Mouse (Mus musculus): ENCODE data around the gene Gar1. TPM values are rescaled to one million over a fixed set of nuclear protein-coding genes. Genes with fewer than 3 reads are reported as not detected.

Gar1 gene
- polyA plus RNA-seq, 1 experiment from 2014 or later: 23.2 TPM

GRCm38 (mm10) chr3:129823293-129823692, 7.9 kb downstream of the Gar1 start:
- peak; percentile 70 for TF ChIP-seq CTCF (IDR thresholded peaks at IDR 0.05; ENCODE audit: low read depth)
- TF ChIP-seq EP300 (IDR thresholded peaks at IDR 0.05; ENCODE audit: low read depth): no peak
- no peaks in the 10 kb centered on the region for H3K9me3 ChIP-seq (ENCODE audit: low read length)
- no peak overlapping the region for H3K4me3 ChIP-seq (ENCODE audit: low read depth, low read length)
- no peak overlapping the region for H3K27ac ChIP-seq (ENCODE audit: low read depth)
- ATAC-seq (peak; percentile 60), DNase-seq (no peak)
- peaks cover 20% of the 10 kb centered on the region; the same call in 1 of the 2 replicates for H3K36me3 ChIP-seq (replicated peaks; ENCODE audit: insufficient read depth, low read length)
- no peaks in the 10 kb centered on the region for H3K27me3 ChIP-seq (ENCODE audit: insufficient read depth, low read length)
- H3K9ac ChIP-seq (replicated peaks): no peak overlapping the region
- H3K4me1 ChIP-seq (ENCODE audit: insufficient read depth): no peaks in the 10 kb centered on the region
- no peak overlapping the region for H3K4me2 ChIP-seq (ENCODE audit: low read depth, low read length)
- 47% methylated on average over 5 of the region's 5 CpGs for WGBS (ENCODE audit: insufficient replicate concordance)

GRCm38 (mm10) chr3:129822206-129822775, 8.9 kb downstream of the Gar1 start, which contains the start of gene Rrh:
Rrh (minus strand) TSS chr3:129822587.
- Histone ChIP-seq H3K4me1 (ENCODE audit: insufficient read depth) (no peaks in the 10 kb centered on the region), H3K9ac (replicated peaks) (no peak within 1 kb of the TSS), H3K4me2 (ENCODE audit: low read depth, low read length) (no peak within 1 kb of the TSS), H3K36me3 (replicated peaks; ENCODE audit: insufficient read depth, low read length) (peaks cover 17% of the 10 kb centered on the region; the same call in 1 of the 2 replicates), H3K27ac (ENCODE audit: low read depth) (no peak within 1 kb of the TSS), H3K27me3 (ENCODE audit: insufficient read depth, low read length) (no peaks in the 10 kb centered on the region), H3K4me3 (ENCODE audit: low read depth, low read length) (no peak within 1 kb of the TSS), H3K9me3 (ENCODE audit: low read length) (no peaks in the 10 kb centered on the region)
- TF ChIP-seq EP300 (IDR thresholded peaks at IDR 0.05; ENCODE audit: low read depth) (no peak), CTCF (IDR thresholded peaks at IDR 0.05; ENCODE audit: low read depth) (no peak)
- DNase-seq (no peak), ATAC-seq (no peak)
- 89% methylated on average over 11 of the region's 11 CpGs for WGBS (ENCODE audit: insufficient replicate concordance)

GRCm38 (mm10) chr3:129821736-129822135, 9.5 kb downstream of the Gar1 start:
- 78% methylated on average over 8 of the region's 8 CpGs for WGBS (ENCODE audit: insufficient replicate concordance)

GRCm38 (mm10) chr3:129820847-129821246, 10.3 kb downstream of the Gar1 start:
- WGBS (ENCODE audit: insufficient replicate concordance): 62% methylated on average over 9 of the region's 9 CpGs
- Histone ChIP-seq H3K27ac (ENCODE audit: low read depth) (no peak overlapping the region), H3K4me1 (ENCODE audit: insufficient read depth) (no peaks in the 10 kb centered on the region), H3K4me2 (ENCODE audit: low read depth, low read length) (no peak overlapping the region), H3K9ac (replicated peaks) (no peak overlapping the region), H3K4me3 (ENCODE audit: low read depth, low read length) (no peak overlapping the region), H3K27me3 (ENCODE audit: insufficient read depth, low read length) (no peaks in the 10 kb centered on the region), H3K9me3 (ENCODE audit: low read length) (no peaks in the 10 kb centered on the region), H3K36me3 (replicated peaks; ENCODE audit: insufficient read depth, low read length) (peaks cover 17% of the 10 kb centered on the region; the same call in 1 of the 2 replicates)
- ATAC-seq (no peak), DNase-seq (no peak)
- TF ChIP-seq CTCF (IDR thresholded peaks at IDR 0.05; ENCODE audit: low read depth): no peak
- TF ChIP-seq EP300 (IDR thresholded peaks at IDR 0.05; ENCODE audit: low read depth): no peak

More at GRCm38 (mm10) chr3:129821736-129822135, 9.5 kb downstream of the Gar1 start:
- H3K27me3 ChIP-seq (ENCODE audit: insufficient read depth, low read length): no peaks in the 10 kb centered on the region
- TF ChIP-seq EP300 (IDR thresholded peaks at IDR 0.05; ENCODE audit: low read depth) (no peak), CTCF (IDR thresholded peaks at IDR 0.05; ENCODE audit: low read depth) (no peak)
- H3K9me3 ChIP-seq (ENCODE audit: low read length): no peaks in the 10 kb centered on the region
- H3K4me1 ChIP-seq (ENCODE audit: insufficient read depth): no peaks in the 10 kb centered on the region
- H3K36me3 ChIP-seq (replicated peaks; ENCODE audit: insufficient read depth, low read length): peaks cover 17% of the 10 kb centered on the region; the same call in 1 of the 2 replicates
- ATAC-seq (no peak), DNase-seq (no peak)
- no peak overlapping the region for H3K9ac ChIP-seq (replicated peaks)
- no peak overlapping the region for H3K27ac ChIP-seq (ENCODE audit: low read depth)
- no peak overlapping the region for H3K4me2 ChIP-seq (ENCODE audit: low read depth, low read length)
- no peak overlapping the region for H3K4me3 ChIP-seq (ENCODE audit: low read depth, low read length)

- no peaks in the 10 kb centered on the region for H3K27me3 ChIP-seq (ENCODE audit: insufficient read depth, low read length)
- no peak within 1 kb of the TSS for H3K9ac ChIP-seq (replicated peaks)
- H3K4me1 ChIP-seq (ENCODE audit: insufficient read depth): no peaks in the 10 kb centered on the region
- no peak for TF ChIP-seq EP300 (IDR thresholded peaks at IDR 0.05; ENCODE audit: low read depth)
- no peak for TF ChIP-seq CTCF (IDR thresholded peaks at IDR 0.05; ENCODE audit: low read depth)
- H3K27ac ChIP-seq (ENCODE audit: low read depth): no peak within 1 kb of the TSS
- no peak within 1 kb of the TSS for H3K4me3 ChIP-seq (ENCODE audit: low read depth, low read length)
- no peaks in the 10 kb centered on the region for H3K36me3 ChIP-seq (replicated peaks; ENCODE audit: insufficient read depth, low read length)
- no peak within 1 kb of the TSS for H3K4me2 ChIP-seq (ENCODE audit: low read depth, low read length)
- H3K9me3 ChIP-seq (ENCODE audit: low read length): no peaks in the 10 kb centered on the region
- no peak for ATAC-seq
- no peak for DNase-seq
- 76% methylated on average over 10 of the region's 10 CpGs for WGBS (ENCODE audit: insufficient replicate concordance)
Observed at GRCm38 (mm10) chr3:129803765-129804164, 27.4 kb downstream of the Gar1 start, which contains the start of gene Lrit3. Lrit3 (minus strand) TSS chr3:129804030.

- no peak overlapping the region for H3K4me3 ChIP-seq (ENCODE audit: low read depth, low read length)
- no peak overlapping the region for H3K4me2 ChIP-seq (ENCODE audit: low read depth, low read length)
- no peak overlapping the region for H3K9ac ChIP-seq (replicated peaks)
- TF ChIP-seq CTCF (IDR thresholded peaks at IDR 0.05; ENCODE audit: low read depth) (no peak), EP300 (IDR thresholded peaks at IDR 0.05; ENCODE audit: low read depth) (no peak)
- H3K4me1 ChIP-seq (ENCODE audit: insufficient read depth): no peaks in the 10 kb centered on the region
- DNase-seq (no peak), ATAC-seq (no peak)
- no peaks in the 10 kb centered on the region for H3K27me3 ChIP-seq (ENCODE audit: insufficient read depth, low read length)
- no peaks in the 10 kb centered on the region for H3K36me3 ChIP-seq (replicated peaks; ENCODE audit: insufficient read depth, low read length)
- WGBS (ENCODE audit: insufficient replicate concordance): 65% methylated on average over 2 of the region's 2 CpGs
- no peaks in the 10 kb centered on the region for H3K9me3 ChIP-seq (ENCODE audit: low read length)
- H3K27ac ChIP-seq (ENCODE audit: low read depth): no peak overlapping the region
Observed at GRCm38 (mm10) chr3:129799011-129799410, 32.2 kb downstream of the Gar1 start.
